In genomic region chr7:19068707-19069106, GRCm38 (mm10) we compare ENCODE assay signal across 9 mouse cellular contexts. TPM values are rescaled to one million over a fixed set of nuclear protein-coding genes. Genes with fewer than 3 reads are reported as not detected.
DNase-seq lines count a peak whose midpoint lies in the region; ATAC-seq and TF ChIP-seq lines count a peak whose summit lies in the region.
"Had no signal": no experiment of that assay in that cellular context is flagged by ENCODE, and none has a peak within 500 bp of the region (broad histone marks: within the 10 kb centered on the region; RNA-seq: fewer than 3 reads in every experiment).

No protein-coding gene starts in this region.

- H3K4me3 ChIP-seq in forebrain, postnatal 0 days (ENCODE audit: low read depth, low read length): no peak overlapping the region
- no peak overlapping the region for H3K4me3 ChIP-seq in forebrain, embryonic 13.5 days
- no peak overlapping the region for H3K4me3 ChIP-seq in stomach, postnatal 0 days (ENCODE audit: low read depth, low read length)

- H3K27me3 ChIP-seq in forebrain, postnatal 0 days (ENCODE audit: insufficient read depth, low read length): peaks cover 18% of the 10 kb centered on the region
- peaks cover 31% of the 10 kb centered on the region for H3K27me3 ChIP-seq in forebrain, embryonic 13.5 days
- no peaks in the 10 kb centered on the region; the same call in 1 of the 2 replicates for H3K27me3 ChIP-seq in stomach, postnatal 0 days (ENCODE audit: control insufficient read depth, insufficient read depth, low read length)

- H3K36me3 ChIP-seq in forebrain, postnatal 0 days (ENCODE audit: insufficient read depth): no peaks in the 10 kb centered on the region
- H3K36me3 ChIP-seq in forebrain, embryonic 13.5 days (ENCODE audit: poor library complexity, severe bottlenecking): no peaks in the 10 kb centered on the region
- H3K36me3 ChIP-seq in stomach, postnatal 0 days (ENCODE audit: control insufficient read depth, insufficient read depth, low read length): no peaks in the 10 kb centered on the region

- no peak for TF ChIP-seq EP300 in stomach, postnatal 0 days (optimal IDR thresholded peaks at IDR 0.05)

- no peaks in the 10 kb centered on the region for H3K4me1 ChIP-seq in forebrain, postnatal 0 days (ENCODE audit: insufficient read depth)
- no peaks in the 10 kb centered on the region for H3K4me1 ChIP-seq in forebrain, embryonic 13.5 days
- no peaks in the 10 kb centered on the region for H3K4me1 ChIP-seq in stomach, postnatal 0 days (replicated peaks; ENCODE audit: control insufficient read depth, insufficient read depth)

- no peaks in the 10 kb centered on the region for H3K9me3 ChIP-seq in forebrain, postnatal 0 days (ENCODE audit: low read length)
- H3K9me3 ChIP-seq in forebrain, embryonic 13.5 days (replicated peaks): no peaks in the 10 kb centered on the region
- no peaks in the 10 kb centered on the region for H3K9me3 ChIP-seq in stomach, postnatal 0 days (ENCODE audit: control insufficient read depth, low read length)

- no peak overlapping the region for H3K9ac ChIP-seq in forebrain, postnatal 0 days
- no peak overlapping the region for H3K9ac ChIP-seq in forebrain, embryonic 13.5 days
- H3K9ac ChIP-seq in stomach, postnatal 0 days (ENCODE audit: low read length): no peak overlapping the region

- TF ChIP-seq CTCF in forebrain, postnatal 0 days (IDR thresholded peaks at IDR 0.05; ENCODE audit: low read depth): peak; percentile 82
- TF ChIP-seq CTCF in brain, embryonic 14.5 days (IDR thresholded peaks at IDR 0.05; ENCODE audit: borderline replicate concordance, extremely low read depth, insufficient read depth, insufficient read length): peak; percentile 85; the same call in 1 of the 2 replicates
- TF ChIP-seq CTCF in stomach, postnatal 0 days (IDR thresholded peaks at IDR 0.05; ENCODE audit: low read depth): peak; percentile 87

- intact Hi-C loops in heart, postnatal 14 days (cut with DNase I): loop anchor here (1.0 to 10.0 kb wide), 2 partner anchors 25 to 136 kb away; no protein-coding TSS in a partner anchor

- peak; percentile 85 for DNase-seq in forebrain, postnatal 0 days
- DNase-seq in right cerebral cortex, adult 2 months (ENCODE audit: low spot score in 2 of 2): peak; percentile 77 to 83
- no peak for DNase-seq in right cerebral cortex, postnatal 36 days (ENCODE audit: low spot score in 2 of 2)
- peak; percentile 79 for DNase-seq in brain, embryonic 14.5 days (ENCODE audit: low read depth)
- peak; percentile 73 to 83 for DNase-seq in heart, postnatal 14 days
- peak; percentile 83 for DNase-seq in lung, postnatal 14 days
- peak; percentile 74 for DNase-seq in stomach, postnatal 0 days (ENCODE audit: low spot score)

- TF ChIP-seq POLR2A in brain, embryonic 14.5 days (IDR thresholded peaks at IDR 0.05; ENCODE audit: borderline replicate concordance, extremely low read depth, insufficient read depth, insufficient read length, poor library complexity, severe bottlenecking): no peak

- H3K4me2 ChIP-seq in forebrain, postnatal 0 days (ENCODE audit: low read depth): no peak overlapping the region
- H3K4me2 ChIP-seq in forebrain, embryonic 13.5 days: no peak overlapping the region
- no peak overlapping the region for H3K4me2 ChIP-seq in stomach, postnatal 0 days (replicated peaks; ENCODE audit: low read depth)

- no peak overlapping the region for H3K27ac ChIP-seq in forebrain, postnatal 0 days (ENCODE audit: low read depth, low read length)
- no peak overlapping the region for H3K27ac ChIP-seq in forebrain, embryonic 13.5 days
- H3K27ac ChIP-seq in stomach, postnatal 0 days (replicated peaks): no peak overlapping the region

- ATAC-seq in forebrain, postnatal 0 days: no peak
- no peak for ATAC-seq in forebrain, embryonic 13.5 days
- ATAC-seq in stomach, postnatal 0 days (ENCODE audit: low FRiP score, low TSS enrichment): no peak

- 6% methylated on average over 2 of the region's 2 CpGs for WGBS in forebrain, postnatal 0 days
- WGBS in forebrain, embryonic 13.5 days: 7% methylated on average over 2 of the region's 2 CpGs
- 1% methylated on average over 2 of the region's 2 CpGs for WGBS in stomach, postnatal 0 days

RNA-seq across cellular contexts. Expression of gene Dmwd, which starts 7.3 kb away (rescaled TPM):
- total RNA-seq in forebrain, postnatal 0 days (2014; rRNA removed): 96.5 and 122 TPM in 2 replicates
- 43.6 and 43.8 TPM in 2 replicates for polyA plus RNA-seq in forebrain, postnatal 0 days (2015; fragmentation: Nextera tagmentation; extraction: Ambion mirVana)
- 20.6 and 22.6 TPM in 2 replicates for polyA plus RNA-seq in forebrain, embryonic 13.5 days (2015; fragmentation: Nextera tagmentation; extraction: Ambion mirVana)
- 178 and 209 TPM in 2 replicates for polyA plus RNA-seq in brain, embryonic 14.5 days (2012; rRNA removed)
- total RNA-seq in heart, postnatal 14 days (2021): 10 to 100 TPM; 42.1 to 45.1 TPM
- 4.5 and 7.0 TPM in 2 replicates for polyA plus RNA-seq in stomach, postnatal 0 days (2015; fragmentation: Nextera tagmentation; extraction: Ambion mirVana)

RNA-seq across cellular contexts. Expression of gene Rsph6a, which starts 14.2 kb away (rescaled TPM):
- 0.19 and 0.23 TPM in 2 replicates for total RNA-seq in forebrain, postnatal 0 days (2014; rRNA removed)
- polyA plus RNA-seq in forebrain, postnatal 0 days (2015; fragmentation: Nextera tagmentation; extraction: Ambion mirVana): 0.09 and 0.23 TPM in 2 replicates
- polyA plus RNA-seq in forebrain, embryonic 13.5 days (2015; fragmentation: Nextera tagmentation; extraction: Ambion mirVana): not detected in 2 replicates
- polyA plus RNA-seq in brain, embryonic 14.5 days (2012; rRNA removed): 0.07 TPM in 1 of 2 replicates, not detected in the other
- total RNA-seq in heart, postnatal 14 days (2021): not detected
- not detected in 2 replicates for polyA plus RNA-seq in stomach, postnatal 0 days (2015; fragmentation: Nextera tagmentation; extraction: Ambion mirVana)
- polyA plus RNA-seq: stomach, embryonic 16.5 days had no signal

RNA-seq across cellular contexts. Expression of gene Dmpk, which starts 14.9 kb away (rescaled TPM):
- total RNA-seq in forebrain, postnatal 0 days (2014; rRNA removed): 16.2 and 20.8 TPM in 2 replicates
- 2.2 and 3.0 TPM in 2 replicates for polyA plus RNA-seq in forebrain, postnatal 0 days (2015; fragmentation: Nextera tagmentation; extraction: Ambion mirVana)
- 8.3 and 9.4 TPM in 2 replicates for polyA plus RNA-seq in forebrain, embryonic 13.5 days (2015; fragmentation: Nextera tagmentation; extraction: Ambion mirVana)
- polyA plus RNA-seq in brain, embryonic 14.5 days (2012; rRNA removed): 67.1 and 74.8 TPM in 2 replicates
- 100 to 1,000 TPM; 473 to 516 TPM for total RNA-seq in heart, postnatal 14 days (2021)
- polyA plus RNA-seq in stomach, postnatal 0 days (2015; fragmentation: Nextera tagmentation; extraction: Ambion mirVana): 91.3 and 103 TPM in 2 replicates

RNA-seq across cellular contexts. Expression of gene Six5, which starts 25.7 kb away (rescaled TPM):
- total RNA-seq in forebrain, postnatal 0 days (2014; rRNA removed): 3.0 and 4.1 TPM in 2 replicates
- 0.97 and 1.0 TPM in 2 replicates for polyA plus RNA-seq in forebrain, postnatal 0 days (2015; fragmentation: Nextera tagmentation; extraction: Ambion mirVana)
- 3.5 and 4.1 TPM in 2 replicates for polyA plus RNA-seq in forebrain, embryonic 13.5 days (2015; fragmentation: Nextera tagmentation; extraction: Ambion mirVana)
- 16.3 and 27.6 TPM in 2 replicates for polyA plus RNA-seq in brain, embryonic 14.5 days (2012; rRNA removed)
- total RNA-seq in heart, postnatal 14 days (2021): 1 to 10 TPM; 9.0 to 9.1 TPM
- 6.1 and 7.7 TPM in 2 replicates for polyA plus RNA-seq in stomach, postnatal 0 days (2015; fragmentation: Nextera tagmentation; extraction: Ambion mirVana)

RNA-seq across cellular contexts. Expression of gene Sympk, which starts 44.5 kb away (rescaled TPM):
- total RNA-seq in forebrain, postnatal 0 days (2014; rRNA removed): 70.3 and 73.8 TPM in 2 replicates
- 16.6 and 20.0 TPM in 2 replicates for polyA plus RNA-seq in forebrain, postnatal 0 days (2015; fragmentation: Nextera tagmentation; extraction: Ambion mirVana)
- polyA plus RNA-seq in forebrain, embryonic 13.5 days (2015; fragmentation: Nextera tagmentation; extraction: Ambion mirVana): 34.3 and 36.7 TPM in 2 replicates
- 91.6 and 97.6 TPM in 2 replicates for polyA plus RNA-seq in brain, embryonic 14.5 days (2012; rRNA removed)
- total RNA-seq in heart, postnatal 14 days (2021): 10 to 100 TPM; 64.6 to 66.5 TPM
- 9.1 and 9.6 TPM in 2 replicates for polyA plus RNA-seq in stomach, postnatal 0 days (2015; fragmentation: Nextera tagmentation; extraction: Ambion mirVana)

Comparison
In these comparisons a context has a peak if more than half of its experiments do, and no peak if none do; other contexts are left out.
1. DNase-seq: peak in forebrain, postnatal 0 days (single experiment), right cerebral cortex, adult 2 months (2 of 2), brain, embryonic 14.5 days (single experiment), heart, postnatal 14 days (2 of 2), lung, postnatal 14 days (single experiment) and stomach, postnatal 0 days (single experiment); none in right cerebral cortex, postnatal 36 days (0 of 2).
2. Peak in every context shown above with its lines, with median percentiles within 50 percentile points of each other: CTCF ChIP-seq.